Mouse (Mus musculus): Measurements from ENCODE around the gene Fosb.

Fosb gene

GRCm38 (mm10) chr7:19282791-19283405 is 27.0 kb downstream of the Fosb start:
- in situ Hi-C loops (cut with MboI, MseI), result loop anchor here (5.0 kb wide), 2 partner anchors 51 to 106 kb away; partner anchors contain the start of gene Eml2

DNA sequence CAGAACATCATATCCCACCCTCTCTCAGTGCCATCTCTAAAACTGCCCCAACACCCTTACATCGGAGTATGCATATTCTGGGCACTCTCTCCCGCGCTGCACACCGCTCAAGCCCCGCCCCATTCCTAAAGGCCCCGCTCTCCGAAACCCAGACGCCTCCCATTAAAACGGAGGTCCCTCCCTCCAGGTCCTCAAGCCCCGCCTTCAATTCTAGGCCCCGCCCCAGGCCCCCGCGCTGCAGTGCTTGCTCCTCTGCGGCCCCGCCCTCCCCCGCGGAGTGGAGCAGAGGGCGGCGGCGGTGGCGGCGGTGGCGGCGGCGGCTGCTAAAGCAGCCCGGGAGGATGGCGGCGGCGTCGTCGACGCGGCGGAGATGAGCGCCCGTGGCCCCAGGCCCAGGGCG is 27.5 kb downstream of the Fosb start, which contains the start of gene Rtn2:
Gene Rtn2 (plus strand): TSS at position 240 of the 400 bp plus-strand sequence.
- in situ Hi-C loops (cut with MboI, MseI), result loop anchor here (5.0 kb wide), 2 partner anchors 50 to 105 kb away; partner anchors contain the start of gene Eml2

GRCm38 (mm10) chr7:19281680-19282304 is 28.1 kb downstream of the Fosb start:
- in situ Hi-C loops (cut with MboI, MseI), result loop anchor here (5.0 kb wide), 2 partner anchors 49 to 104 kb away; partner anchors contain the start of gene Eml2

DNA sequence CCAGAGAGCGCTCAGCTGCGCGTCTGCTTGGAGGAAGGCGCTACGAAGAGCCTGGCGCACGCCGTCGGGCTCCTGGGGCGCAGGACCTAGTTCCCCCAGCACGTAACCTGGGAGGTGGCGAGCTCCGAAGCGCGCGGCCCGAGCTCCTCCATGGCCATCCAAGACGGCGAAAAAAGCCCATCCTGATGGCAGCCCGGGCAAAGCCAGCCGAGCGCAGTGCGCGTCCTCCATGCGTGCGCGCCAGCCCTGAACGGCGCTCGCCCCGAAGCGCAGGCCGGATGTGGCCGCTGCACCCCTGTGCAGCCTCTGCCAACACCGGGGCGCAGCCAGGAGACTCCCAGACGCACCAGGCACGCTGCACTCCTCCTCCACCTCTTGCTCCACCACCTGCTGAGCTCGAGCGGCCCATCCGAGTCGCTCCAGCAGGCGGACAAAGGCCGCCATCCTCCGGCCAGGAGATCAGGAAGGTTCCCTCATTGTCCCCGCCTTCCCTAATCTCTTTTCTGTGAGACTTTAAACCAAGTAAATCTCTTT is 30.2 kb downstream of the Fosb start, which contains the start of gene Ppm1n:
Gene Ppm1n (minus strand): TSS at position 484 of the 534 bp plus-strand sequence.
- in situ Hi-C loops (cut with MboI, MseI), result loop anchor here (5.0 kb wide), 2 partner anchors 47 to 102 kb away; partner anchors contain the start of gene Eml2

- in situ Hi-C loops (cut with MboI, MseI), result no loop called here
These were observed 30.8 kb downstream of the Fosb start for GRCm38 (mm10) chr7:19279052-19279451.

DNA sequence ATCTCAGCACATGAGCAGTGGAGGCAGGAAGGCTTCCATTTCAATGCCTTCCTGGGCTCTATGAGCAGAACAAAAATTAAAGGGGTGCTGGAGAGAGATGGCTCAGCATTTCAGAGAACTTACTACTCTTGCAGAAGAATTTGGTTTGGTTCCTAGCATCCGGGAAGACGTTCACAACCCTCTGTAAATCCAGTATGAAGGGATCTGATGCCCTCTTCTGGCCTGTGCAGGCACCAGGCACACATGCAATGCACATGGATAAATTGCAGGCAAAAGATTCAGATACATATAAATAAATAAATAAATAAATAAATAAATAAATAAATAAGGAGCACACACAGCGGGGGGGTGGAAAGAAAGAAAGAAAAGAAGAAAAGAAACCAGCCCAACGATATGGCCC is 33.6 kb downstream of the Fosb start:
- in situ Hi-C loops (cut with MboI, MseI), result no loop called here

GRCm38 (mm10) chr7:19272173-19272764 is 37.6 kb downstream of the Fosb start:
- in situ Hi-C loops (cut with MboI, MseI), result no loop called here

DNA sequence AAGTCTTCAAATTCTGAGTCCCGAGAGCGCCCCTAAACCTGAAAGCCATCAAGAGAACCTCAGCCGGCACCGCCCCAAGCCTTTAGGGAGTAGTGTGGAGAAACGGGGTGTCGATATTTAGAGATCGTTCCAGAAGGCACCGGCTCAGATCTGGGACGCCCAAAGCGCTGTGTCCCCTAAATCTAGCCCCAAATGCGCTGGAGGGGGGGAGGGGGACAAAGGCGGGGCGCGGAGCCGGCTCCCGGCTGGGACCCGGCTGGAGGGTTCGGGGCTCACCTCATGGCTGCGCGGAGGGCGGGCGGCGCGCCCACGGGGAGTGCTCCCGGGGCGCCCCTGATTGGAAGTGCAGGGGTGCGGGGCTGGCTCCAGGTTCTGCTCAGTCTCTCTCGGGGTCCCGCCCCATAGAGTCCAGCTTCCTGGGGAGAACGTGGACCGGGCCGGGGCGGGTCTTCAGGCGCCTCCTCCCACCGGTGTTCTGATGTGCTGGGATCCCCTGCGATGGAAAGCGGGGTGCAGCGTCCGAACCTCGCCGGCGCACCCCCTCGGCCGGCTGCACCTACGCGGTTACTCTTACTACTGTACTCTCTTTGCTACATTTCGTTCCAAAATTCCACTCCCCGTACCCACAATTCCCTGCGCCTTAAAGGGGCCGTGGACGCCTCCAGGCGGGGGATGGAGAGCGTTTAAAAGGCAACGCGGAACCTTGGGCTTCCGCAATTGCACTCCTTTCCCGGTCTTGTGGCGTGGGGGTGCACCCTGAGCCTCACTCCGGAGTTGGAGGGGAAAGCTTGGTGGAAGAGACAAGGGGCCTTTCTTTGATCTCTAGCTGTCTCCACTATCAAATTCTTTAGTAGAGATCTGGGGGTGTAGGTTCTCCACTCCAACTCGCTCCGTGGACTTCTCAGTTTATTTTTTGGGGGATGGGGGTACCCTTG is 38.3 kb downstream of the Fosb start, which contains the start of gene Vasp:
Gene Vasp (minus strand): TSS at position 580 of the 935 bp plus-strand sequence.
- in situ Hi-C loops (cut with MboI, MseI), result no loop called here

DNA sequence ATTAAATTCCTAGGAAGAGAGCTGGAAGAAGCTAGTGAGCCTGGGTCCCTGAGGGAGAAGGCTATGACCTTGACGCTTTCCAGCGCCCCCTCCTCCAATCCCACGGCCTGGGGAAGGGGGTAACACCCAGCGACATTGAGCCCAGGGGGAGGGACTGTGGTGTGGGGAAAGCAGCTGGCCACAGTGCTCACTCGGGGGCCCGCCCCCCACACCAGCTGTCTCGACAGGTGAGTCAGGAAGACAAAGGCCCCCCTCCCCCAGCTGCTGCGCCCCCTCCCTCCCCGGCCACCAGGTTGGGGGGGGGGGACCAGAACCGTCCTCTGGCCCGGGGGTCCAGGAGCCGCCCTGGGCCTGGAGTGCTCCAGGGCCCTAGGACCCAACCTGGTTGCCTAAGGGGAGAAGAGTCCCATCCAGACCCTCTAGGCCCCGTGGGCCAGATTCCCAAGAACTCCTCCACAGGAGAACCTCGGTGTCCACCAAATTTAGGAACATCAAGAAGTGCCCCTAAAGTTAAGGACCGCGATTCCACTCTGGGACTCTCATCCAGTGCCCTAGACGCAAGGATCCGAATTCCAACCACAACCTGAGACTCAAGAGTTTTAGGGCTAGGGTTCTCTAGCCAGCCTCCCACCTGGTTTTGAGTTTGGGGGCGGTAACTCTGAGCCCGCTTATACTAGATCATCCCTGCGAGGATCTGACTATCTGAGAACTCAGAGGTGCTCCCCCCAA is 39.2 kb downstream of the Fosb start:
- in situ Hi-C loops (cut with MboI, MseI), result no loop called here

DNA sequence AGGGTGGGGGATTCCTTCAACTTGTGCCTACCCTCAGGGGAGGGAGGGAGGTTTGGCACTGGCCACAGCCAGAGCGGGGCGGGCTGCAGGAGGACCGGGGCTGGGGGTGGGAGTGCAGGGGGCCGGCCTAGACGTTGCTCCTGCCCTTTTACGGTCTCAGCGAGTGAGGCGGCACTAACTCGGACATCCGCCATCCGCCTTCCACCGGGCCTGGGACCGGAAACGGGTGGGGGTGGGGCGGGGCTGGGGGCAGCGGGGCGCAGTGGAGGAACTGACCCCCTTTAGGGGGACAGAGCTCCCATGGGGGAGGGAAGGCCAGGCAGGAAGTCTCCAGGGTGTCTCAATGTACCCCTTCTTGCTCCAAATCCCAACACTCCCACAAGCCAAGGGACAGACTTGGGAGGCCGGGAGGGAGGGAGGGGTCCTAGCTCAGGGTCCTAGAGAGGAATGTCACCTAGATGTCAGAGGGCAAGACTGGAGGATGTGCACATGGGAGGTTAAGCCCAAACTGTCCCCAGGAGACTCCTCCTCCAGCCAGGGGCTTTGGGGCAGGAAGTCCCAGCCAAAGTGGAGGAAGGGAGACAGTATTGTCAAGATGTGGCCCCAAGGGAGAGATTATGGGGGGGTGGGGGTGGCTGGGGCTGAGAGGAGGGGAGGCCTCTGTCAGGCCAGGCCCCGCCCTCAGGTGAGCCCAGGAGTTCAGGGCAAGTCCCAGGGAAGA is 40.0 kb downstream of the Fosb start:
- in situ Hi-C loops (cut with MboI, MseI), result no loop called here

GRCm38 (mm10) chr7:19268993-19269681 is 40.7 kb downstream of the Fosb start:
- in situ Hi-C loops (cut with MboI, MseI), result no loop called here

GRCm38 (mm10) chr7:19267051-19267450 is 42.8 kb downstream of the Fosb start:
- in situ Hi-C loops (cut with MboI, MseI), result no loop called here

GRCm38 (mm10) chr7:19265928-19266822 is 43.7 kb downstream of the Fosb start:
- in situ Hi-C loops (cut with MboI, MseI), result no loop called here

DNA sequence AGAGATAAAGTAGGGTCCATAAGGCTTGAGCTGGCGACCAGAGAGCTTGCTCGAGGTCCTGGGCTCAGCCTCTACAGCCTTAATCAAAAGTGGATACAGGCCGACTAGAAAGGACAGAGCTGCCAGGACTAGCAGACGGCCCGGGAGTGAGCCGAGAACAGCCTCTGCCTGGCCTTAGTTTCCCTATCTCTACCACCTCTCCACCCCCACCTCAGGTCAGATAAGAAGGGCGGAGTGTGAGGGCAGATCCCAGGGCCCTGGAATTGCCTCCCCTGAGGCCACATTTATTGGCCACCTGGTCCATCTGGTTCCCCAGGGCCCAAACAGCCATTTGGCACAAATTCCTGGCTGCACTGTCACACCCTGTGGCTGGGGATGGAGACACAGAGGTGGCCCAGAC is 44.7 kb downstream of the Fosb start:
- in situ Hi-C loops (cut with MboI, MseI), result no loop called here

DNA sequence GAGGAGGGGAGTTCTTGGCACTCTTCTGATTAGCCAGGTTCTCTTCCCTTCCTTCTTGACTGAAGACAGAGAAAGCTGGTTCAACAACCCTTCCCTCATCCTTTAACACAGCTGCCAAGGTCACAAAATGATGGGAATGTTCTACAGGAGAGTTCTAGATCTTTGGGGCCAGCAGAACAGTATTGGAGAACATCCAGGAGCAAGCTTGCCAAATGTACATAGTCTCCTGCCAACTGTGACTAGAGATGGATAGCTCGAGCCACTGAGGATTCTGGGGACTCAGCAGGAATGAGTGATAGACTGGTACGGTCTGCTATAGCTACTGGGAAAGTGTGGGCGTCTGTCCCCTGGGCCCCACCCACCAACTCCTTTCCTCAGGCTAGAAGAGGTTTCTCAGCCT is 51.5 kb downstream of the Fosb start:
- in situ Hi-C loops (cut with MboI, MseI), result no loop called here

- in situ Hi-C loops (cut with MboI, MseI), result no loop called here
These were observed 52.3 kb downstream of the Fosb start for GRCm38 (mm10) chr7:19257390-19258022.

- in situ Hi-C loops (cut with MboI, MseI), result no loop called here
These were observed 53.3 kb downstream of the Fosb start for GRCm38 (mm10) chr7:19256567-19256966.

DNA sequence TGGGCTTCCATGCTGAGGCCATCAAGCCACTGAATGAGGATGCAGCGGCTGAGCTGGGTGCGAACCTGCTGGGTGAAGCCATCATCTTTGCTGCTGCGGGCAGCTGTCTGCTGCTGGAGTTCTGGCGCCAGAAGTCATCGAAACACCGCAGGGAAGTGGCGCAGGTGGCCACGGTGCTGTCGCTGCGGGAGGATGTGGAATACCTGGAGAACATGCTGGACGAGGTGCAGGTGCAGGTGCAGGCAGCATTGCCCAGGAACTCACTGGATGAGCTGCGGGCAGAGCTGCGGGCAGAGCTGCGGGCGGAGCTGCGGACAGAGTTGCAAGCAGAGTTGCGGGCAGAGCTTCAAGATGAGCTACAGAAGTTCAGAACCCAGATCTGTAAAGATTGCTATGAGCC is 54.5 kb downstream of the Fosb start:
- in situ Hi-C loops (cut with MboI, MseI), result no loop called here
